Mouse (Mus musculus) heart, embryonic 10.5 days (tissue): Measurements from ENCODE around the gene Chrnb1. TPM values are rescaled to one million over a fixed set of nuclear protein-coding genes. Genes with fewer than 3 reads are reported as not detected.

Source experiments
- DNase-seq: peaks from one replicate; pipeline ENCODE4 v3.0.0-alpha.2; 2017; ENCODE audit warnings: low spot score
- H3K27ac ChIP-seq: fragments of 300-500 bp; sonication (generic); 2 replicates; pipeline ENCODE4 v1.5.1; 2016; ENCODE audit warnings: mild to moderate bottlenecking
- H3K27me3 ChIP-seq: fragments of 300-500 bp; sonication (generic); 2 replicates; pipeline ENCODE4 v1.6.1; 2016; ENCODE audit warnings: mild to moderate bottlenecking; ENCODE audit not compliant: poor library complexity, insufficient read depth, severe bottlenecking
- H3K36me3 ChIP-seq: fragments of 300-500 bp; sonication (generic); 2 replicates; pipeline ENCODE4 v1.6.1; 2016; ENCODE audit warnings: mild to moderate bottlenecking, moderate library complexity
- H3K4me1 ChIP-seq: fragments of 300-500 bp; sonication (generic); 2 replicates; pipeline ENCODE4 v1.6.1; 2016; ENCODE audit warnings: mild to moderate bottlenecking
- H3K4me3 ChIP-seq: fragments of 300-500 bp; sonication (generic); 2 replicates; pipeline ENCODE4 v1.5.1; 2016; ENCODE audit warnings: mild to moderate bottlenecking, moderate library complexity
- H3K9me3 ChIP-seq: fragments of 300-500 bp; sonication (generic); 2 replicates; pipeline ENCODE4 v1.6.1; 2016; ENCODE audit warnings: mild to moderate bottlenecking, moderate library complexity
- WGBS: fragments of 180-500 bp; shearing (Covaris S2); methylation state at CpG from one replicate; pipeline ENCODE4 v1.1.7; 2016; 5-methylcytosine and 5-hydroxymethylcytosine counted together
- polyA plus RNA-seq: library from polyadenylated mRNA; unstranded; fragments of >200 nt; fragmentation: Nextera tagmentation; extraction: Ambion mirVana; gene quantifications from 2 replicates; pipeline ENCODE4 v1.2.1, GENCODE M21; 2016

The Chrnb1 gene
- polyA plus RNA-seq, 1 experiment from 2014 or later: 3.9 TPM

- Histone ChIP-seq H3K27ac (no peak within 1 kb of the TSS), H3K9me3 (0 out of 2 replicates have a peak, but pooled peaks cover 5% of the 10 kb centered on the region), H3K4me3 (no peak within 1 kb of the TSS), H3K27me3 (peaks cover 11% of the 10 kb centered on the region; the same call in 1 of the 2 replicates), H3K4me1 (no peaks in the 10 kb centered on the region), H3K36me3 (peaks cover 22% of the 10 kb centered on the region)
- DNase-seq: no peak
- WGBS: 80% methylated on average over 3 of the region's 3 CpGs
Observed at GRCm38 (mm10) chr11:69822080-69822479, 26.3 kb upstream of the Chrnb1 start, which contains the start of gene Spem1. TSS of gene Spem1 (minus strand) at chr11:69822180.

GRCm38 (mm10) chr11:69818871-69819270, 23.1 kb upstream of the Chrnb1 start:
- Histone ChIP-seq H3K36me3 (no peaks in the 10 kb centered on the region; the same call in 1 of the 2 replicates), H3K4me1 (no peaks in the 10 kb centered on the region), H3K27me3 (peaks cover 20% of the 10 kb centered on the region; the same call in 1 of the 2 replicates), H3K27ac (no peak overlapping the region), H3K4me3 (no peak overlapping the region), H3K9me3 (0 out of 2 replicates have a peak, but pooled peaks cover 5% of the 10 kb centered on the region)
- 83% methylated on average over 8 of the region's 8 CpGs for WGBS
- no peak for DNase-seq

GRCm38 (mm10) chr11:69818365-69818764, 22.6 kb upstream of the Chrnb1 start, which contains the start of gene Spem2:
TSS of gene Spem2 (minus strand) at chr11:69818465.
- peaks cover 24% of the 10 kb centered on the region; the same call in 1 of the 2 replicates for H3K27me3 ChIP-seq
- WGBS: 71% methylated on average over 2 of the region's 2 CpGs
- no peaks in the 10 kb centered on the region for H3K4me1 ChIP-seq
- no peak within 1 kb of the TSS for H3K27ac ChIP-seq
- H3K9me3 ChIP-seq: 0 out of 2 replicates have a peak, but pooled peaks cover 5% of the 10 kb centered on the region
- H3K4me3 ChIP-seq: no peak within 1 kb of the TSS
- DNase-seq: no peak
- H3K36me3 ChIP-seq: no peaks in the 10 kb centered on the region; the same call in 1 of the 2 replicates

- 87% methylated on average over 12 of the region's 12 CpGs for WGBS
- H3K4me1 ChIP-seq: no peaks in the 10 kb centered on the region
- H3K4me3 ChIP-seq: no peak overlapping the region
- H3K9me3 ChIP-seq: 0 out of 2 replicates have a peak, but pooled peaks cover 5% of the 10 kb centered on the region
- H3K36me3 ChIP-seq: no peaks in the 10 kb centered on the region; the same call in 1 of the 2 replicates
- peaks cover 24% of the 10 kb centered on the region; the same call in 1 of the 2 replicates for H3K27me3 ChIP-seq
- DNase-seq: no peak
- no peak overlapping the region for H3K27ac ChIP-seq
Observed at GRCm38 (mm10) chr11:69816520-69816919, 20.8 kb upstream of the Chrnb1 start.

GRCm38 (mm10) chr11:69815155-69815554, 19.4 kb upstream of the Chrnb1 start, which contains the start of gene Gm39566:
TSS of gene Gm39566 (minus strand) at chr11:69815298.
- H3K36me3 ChIP-seq: no peaks in the 10 kb centered on the region; the same call in 1 of the 2 replicates
- no peaks in the 10 kb centered on the region for H3K4me1 ChIP-seq
- no peak within 1 kb of the TSS; the same call in 1 of the 2 replicates for H3K27ac ChIP-seq
- no peak for DNase-seq
- H3K4me3 ChIP-seq: no peak within 1 kb of the TSS
- H3K9me3 ChIP-seq: 0 out of 2 replicates have a peak, but pooled peaks cover 5% of the 10 kb centered on the region
- peaks cover 30% of the 10 kb centered on the region for H3K27me3 ChIP-seq
- 53% methylated on average over 10 of the region's 10 CpGs for WGBS

- Histone ChIP-seq H3K36me3 (no peaks in the 10 kb centered on the region), H3K4me3 (no peak overlapping the region), H3K27ac (no peak overlapping the region), H3K27me3 (peaks cover 41% of the 10 kb centered on the region), H3K4me1 (peaks cover 3% of the 10 kb centered on the region; the same call in 1 of the 2 replicates), H3K9me3 (0 out of 2 replicates have a peak, but pooled peaks cover 3% of the 10 kb centered on the region)
- no peak for DNase-seq
Observed at GRCm38 (mm10) chr11:69810280-69810679, 14.5 kb upstream of the Chrnb1 start.

- no peak overlapping the region for H3K4me3 ChIP-seq
- H3K4me1 ChIP-seq: peaks cover 29% of the 10 kb centered on the region
- H3K27ac ChIP-seq: no peak overlapping the region
- H3K9me3 ChIP-seq: 0 out of 2 replicates have a peak, but pooled peaks cover 3% of the 10 kb centered on the region
- H3K36me3 ChIP-seq: no peaks in the 10 kb centered on the region
- H3K27me3 ChIP-seq: peaks cover 57% of the 10 kb centered on the region
- 77% methylated on average over 2 of the region's 2 CpGs for WGBS
- DNase-seq: no peak
Observed at GRCm38 (mm10) chr11:69807641-69808040, 11.9 kb upstream of the Chrnb1 start.

GRCm38 (mm10) chr11:69806378-69806777, 10.6 kb upstream of the Chrnb1 start:
- DNase-seq: no peak
- Histone ChIP-seq H3K27me3 (peaks cover 70% of the 10 kb centered on the region), H3K27ac (no peak overlapping the region), H3K4me3 (no peak overlapping the region), H3K4me1 (peaks cover 42% of the 10 kb centered on the region), H3K9me3 (0 out of 2 replicates have a peak, but pooled peaks cover 3% of the 10 kb centered on the region), H3K36me3 (no peaks in the 10 kb centered on the region)
- WGBS: 69% methylated on average over 4 of the region's 4 CpGs

GRCm38 (mm10) chr11:69804972-69805909, 9.5 kb upstream of the Chrnb1 start, which contains the start of gene Tmem102:
TSS of gene Tmem102 (minus strand) at chr11:69805624.
- Histone ChIP-seq H3K4me1 (peaks cover 53% of the 10 kb centered on the region), H3K27ac (no peak within 1 kb of the TSS; the same call in 1 of the 2 replicates), H3K27me3 (peaks cover 72% of the 10 kb centered on the region), H3K4me3 (peak within 1 kb of the TSS; percentile 71), H3K36me3 (no peaks in the 10 kb centered on the region), H3K9me3 (0 out of 2 replicates have a peak, but pooled peaks cover 3% of the 10 kb centered on the region)
- WGBS: 8% methylated on average over 29 of the region's 29 CpGs
- no peak for DNase-seq

- no peak for DNase-seq
- Histone ChIP-seq H3K27ac (no peak overlapping the region), H3K9me3 (0 out of 2 replicates have a peak, but pooled peaks cover 3% of the 10 kb centered on the region), H3K4me3 (peak overlapping the region; percentile 71), H3K27me3 (peaks cover 78% of the 10 kb centered on the region), H3K4me1 (peaks cover 60% of the 10 kb centered on the region), H3K36me3 (no peaks in the 10 kb centered on the region)
- 6% methylated on average over 12 of the region's 12 CpGs for WGBS
Observed at GRCm38 (mm10) chr11:69804652-69804940, 8.9 kb upstream of the Chrnb1 start.

GRCm38 (mm10) chr11:69803786-69804651, 8.3 kb upstream of the Chrnb1 start:
- H3K9me3 ChIP-seq: 0 out of 2 replicates have a peak, but pooled peaks cover 3% of the 10 kb centered on the region
- H3K36me3 ChIP-seq: no peaks in the 10 kb centered on the region
- H3K27ac ChIP-seq: peak overlapping the region; percentile 83
- H3K27me3 ChIP-seq: peaks cover 84% of the 10 kb centered on the region
- peak overlapping the region; percentile 71 for H3K4me3 ChIP-seq
- under 1% methylated on average over 60 of the region's 60 CpGs for WGBS
- peak; percentile 91 for DNase-seq
- peaks cover 66% of the 10 kb centered on the region for H3K4me1 ChIP-seq

- H3K27me3 ChIP-seq: peaks cover 91% of the 10 kb centered on the region
- peak overlapping the region; percentile 71 for H3K4me3 ChIP-seq
- WGBS: 3% methylated on average over 12 of the region's 12 CpGs
- peaks cover 68% of the 10 kb centered on the region for H3K4me1 ChIP-seq
- no peaks in the 10 kb centered on the region for H3K36me3 ChIP-seq
- 0 out of 2 replicates have a peak, but pooled peaks cover 3% of the 10 kb centered on the region for H3K9me3 ChIP-seq
- no peak for DNase-seq
- peak overlapping the region; percentile 83 for H3K27ac ChIP-seq
Observed at GRCm38 (mm10) chr11:69803328-69803727, 7.6 kb upstream of the Chrnb1 start.
